ENCODE assay signal across 10 mouse cellular contexts in genomic region chr13:28826284-28826683, GRCm38 (mm10).
"Had no signal": no experiment of that assay in that cellular context is flagged by ENCODE, and none has a peak within 500 bp of the region (broad histone marks: within the 10 kb centered on the region; RNA-seq: fewer than 3 reads in every experiment).

No protein-coding gene starts in this region.

- H3K4me2 ChIP-seq: limb, embryonic 15.5 days; liver, embryonic 12.5 days; lung, embryonic 14.5 days; midbrain, embryonic 12.5 days; stomach, embryonic 15.5 days had no signal

- H3K4me1 ChIP-seq: liver, embryonic 12.5 days; stomach, embryonic 15.5 days had no signal

- H3K9me3 ChIP-seq: limb, embryonic 15.5 days; liver, embryonic 12.5 days; midbrain, embryonic 12.5 days; stomach, embryonic 15.5 days had no signal

- H3K4me3 ChIP-seq: limb, embryonic 15.5 days; liver, embryonic 12.5 days; midbrain, embryonic 12.5 days; stomach, embryonic 15.5 days had no signal

- H3K36me3 ChIP-seq: limb, embryonic 15.5 days; liver, embryonic 12.5 days; midbrain, embryonic 12.5 days; stomach, embryonic 15.5 days had no signal

- DNase-seq: kidney, adult 18-20 months; kidney, postnatal 14 days; lung, embryonic 14.5 days; lung, postnatal 10 days; lung, postnatal 4 days had no signal

- H3K27me3 ChIP-seq: limb, embryonic 15.5 days; liver, embryonic 12.5 days; midbrain, embryonic 12.5 days; stomach, embryonic 15.5 days had no signal

- H3K27ac ChIP-seq: limb, embryonic 15.5 days; liver, embryonic 12.5 days; midbrain, embryonic 12.5 days; stomach, embryonic 15.5 days had no signal

- ATAC-seq: liver, embryonic 12.5 days; midbrain, embryonic 16.5 days had no signal

- H3K9ac ChIP-seq: limb, embryonic 15.5 days; liver, embryonic 12.5 days; lung, embryonic 14.5 days; midbrain, embryonic 12.5 days; stomach, embryonic 15.5 days had no signal
